Mouse (Mus musculus) left cerebral cortex, adult 2 months (tissue): ENCODE measurements around the gene Nt5c3b. TPM values are rescaled to one million over a fixed set of nuclear protein-coding genes. Genes with fewer than 3 reads are reported as not detected.

ENCODE experiments used
- DNase-seq, 2 experiments: peaks; one replicate each; pipeline ENCODE4 v3.0.0; 2021 to 2022; ENCODE audit warnings: low spot score in 2 of 2, mixed read lengths in 1 of 2; ENCODE audit errors: extremely low spot score in 1 of 2
- H3K27ac ChIP-seq: fragments of 200-600 bp; 2 replicates; pipeline ENCODE4 v1.8.1; 2022
- H3K4me3 ChIP-seq: fragments of 200-600 bp; 2 replicates; pipeline ENCODE4 v1.8.1; 2022
- CTCF ChIP-seq: fragments of 200-600 bp; IDR thresholded peaks from 2 replicates; pipeline ENCODE4 v1.8.1; 2022; ENCODE audit warnings: antibody characterized with exemption, mild to moderate bottlenecking, moderate library complexity
- intact Hi-C: fragments of 180-260 bp; cut with DNase I; formaldehyde crosslinking; loops from one replicate; pipeline ENCODE4 v1.15.1; 2025
- long read RNA-seq, 2 experiments: library from polyadenylated mRNA; stranded (forward); transcript quantifications; one replicate each; pipeline ENCODE4 v2.0.0; 2021; ENCODE audit warnings: borderline mapping rate in 2 of 2
- total RNA-seq, 2 experiments: library from RNA; stranded (reverse); gene quantifications; 2 replicates each; pipeline ENCODE4 v1.2.3; 2021

Gene Nt5c3b
- 10 to 100 TPM; 48.4 to 64.1 TPM for total RNA-seq
- long read RNA-seq, experiment 1, transcript Nt5c3b-201 (9 exons, 1,399 nt) = major isoform, 17 of 34 reads
- long read RNA-seq, experiment 1, partial matches to known transcripts = 1 of 34 reads
- long read RNA-seq, experiment 1, other reads (novel, unspliced or antisense) = 11 of 34 reads
- long read RNA-seq, experiment 2, partial matches to known transcripts = 3 of 18 reads
- long read RNA-seq, experiment 2, other reads (novel, unspliced or antisense) = 8 of 18 reads

- no peak for TF ChIP-seq CTCF
- Histone ChIP-seq H3K4me3 (peak within 1 kb of the TSS; percentile 72), H3K27ac (peak within 1 kb of the TSS; percentile 91)
- intact Hi-C loops = no loop called here
- DNase-seq = no peak
Observed at GRCm38 (mm10) chr11:100441797-100442196, at the start of gene Nt5c3b, which contains the start of gene Klhl10. Nt5c3b (minus strand) TSS chr11:100441808. Klhl10 (plus strand) TSS chr11:100441917.

GRCm38 (mm10) chr11:100490951-100491350 lies 49.3 kb upstream of the Nt5c3b start:
- DNase-seq = no peak
- no peak overlapping the region for H3K4me3 ChIP-seq
- no peak overlapping the region for H3K27ac ChIP-seq
- intact Hi-C loops = loop anchor here (5.0 kb wide), 1 partner anchor 129 kb away; no protein-coding TSS in a partner anchor
- TF ChIP-seq CTCF = peak; percentile 41

- Histone ChIP-seq H3K27ac (no peak overlapping the region), H3K4me3 (no peak overlapping the region)
- no peak for DNase-seq
- intact Hi-C loops = no loop called here
- TF ChIP-seq CTCF = peak; percentile 47
Observed at GRCm38 (mm10) chr11:100485801-100486538, 44.4 kb upstream of the Nt5c3b start.

GRCm38 (mm10) chr11:100484461-100484860 lies 42.9 kb upstream of the Nt5c3b start:
- intact Hi-C loops = no loop called here
- Histone ChIP-seq H3K4me3 (no peak overlapping the region), H3K27ac (no peak overlapping the region)
- no peak for TF ChIP-seq CTCF
- no peak for DNase-seq

- intact Hi-C loops = no loop called here
- H3K27ac ChIP-seq = no peak overlapping the region
- H3K4me3 ChIP-seq = no peak overlapping the region
- DNase-seq = no peak
- no peak for TF ChIP-seq CTCF
Observed at GRCm38 (mm10) chr11:100479152-100479551, 37.5 kb upstream of the Nt5c3b start.

GRCm38 (mm10) chr11:100476281-100476680 lies 34.7 kb upstream of the Nt5c3b start:
- no peak overlapping the region for H3K4me3 ChIP-seq
- TF ChIP-seq CTCF = no peak
- no peak for DNase-seq
- H3K27ac ChIP-seq = no peak overlapping the region
- intact Hi-C loops = no loop called here

- no peak for DNase-seq
- Histone ChIP-seq H3K27ac (no peak overlapping the region; the same call in 1 of the 2 replicates), H3K4me3 (peak overlapping the region; percentile 76)
- no peak for TF ChIP-seq CTCF
- intact Hi-C loops = loop anchor here (2.0 to 5.0 kb wide), 2 partner anchors 46 to 111 kb away; no protein-coding TSS in a partner anchor
Observed at GRCm38 (mm10) chr11:100472935-100473295, 31.3 kb upstream of the Nt5c3b start.

- peak within 1 kb of the TSS; percentile 76 for H3K4me3 ChIP-seq
- intact Hi-C loops = loop anchor here (2.0 to 5.0 kb wide), 2 partner anchors 46 to 110 kb away; no protein-coding TSS in a partner anchor
- peak; percentile 83 for TF ChIP-seq CTCF
- peak; percentile 90 to 93 for DNase-seq
- peak within 1 kb of the TSS; percentile 84 for H3K27ac ChIP-seq
Observed at GRCm38 (mm10) chr11:100472197-100472934, 30.8 kb upstream of the Nt5c3b start, which contains the start of gene Klhl11. Klhl11 (minus strand) TSS chr11:100472741.

- peak overlapping the region; percentile 84 for H3K27ac ChIP-seq
- peak in 1 of 2 experiments; percentile 34 for DNase-seq
- intact Hi-C loops = loop anchor here (2.0 to 5.0 kb wide), 2 partner anchors 45 to 109 kb away; no protein-coding TSS in a partner anchor
- peak overlapping the region; percentile 76 for H3K4me3 ChIP-seq
- no peak for TF ChIP-seq CTCF
Observed at GRCm38 (mm10) chr11:100471352-100472196, 30.0 kb upstream of the Nt5c3b start.

GRCm38 (mm10) chr11:100465833-100466232 lies 24.2 kb upstream of the Nt5c3b start:
- H3K4me3 ChIP-seq = no peak overlapping the region
- no peak overlapping the region for H3K27ac ChIP-seq
- no peak for DNase-seq
- intact Hi-C loops = no loop called here
- TF ChIP-seq CTCF = no peak

GRCm38 (mm10) chr11:100465229-100465792 lies 23.7 kb upstream of the Nt5c3b start:
- intact Hi-C loops = no loop called here
- Histone ChIP-seq H3K4me3 (no peak overlapping the region), H3K27ac (no peak overlapping the region)
- TF ChIP-seq CTCF = no peak
- DNase-seq = no peak
